Mouse (Mus musculus): ENCODE data around the gene Zic4. TPM values are rescaled to one million over a fixed set of nuclear protein-coding genes. Genes with fewer than 3 reads are reported as not detected.

Gene Zic4
- polyA plus RNA-seq, 1 experiment = not detected

GRCm38 (mm10) chr9:91395066-91395772, 33.0 kb downstream of the Zic4 start:
- DNase-seq = no peak
- Histone ChIP-seq H3K36me3 (ENCODE audit: control insufficient read depth, insufficient read depth, low read length) (no peaks in the 10 kb centered on the region), H3K4me1 (replicated peaks; ENCODE audit: control insufficient read depth, insufficient read depth, low read length) (no peaks in the 10 kb centered on the region), H3K27me3 (ENCODE audit: control insufficient read depth, insufficient read depth, low read length) (0 out of 2 replicates have a peak, but pooled peaks cover 4% of the 10 kb centered on the region), H3K27ac (ENCODE audit: control insufficient read depth, insufficient read depth, low read length) (no peak overlapping the region), H3K4me3 (ENCODE audit: control insufficient read depth, insufficient read depth, low read length) (no peak overlapping the region)
- TF ChIP-seq POLR2A (IDR thresholded peaks at IDR 0.05; ENCODE audit: control insufficient read depth, extremely low read depth, insufficient read depth, low read length, poor library complexity) (no peak), CTCF (IDR thresholded peaks at IDR 0.05; ENCODE audit: borderline replicate concordance, control insufficient read depth, extremely low read depth, insufficient read depth, low read length, poor library complexity) (no peak)
- 18% methylated on average over 14 of the region's 14 CpGs for WGBS

GRCm38 (mm10) chr9:91399976-91400375, 37.8 kb downstream of the Zic4 start:
- no peak for DNase-seq
- H3K27ac ChIP-seq (ENCODE audit: control insufficient read depth, insufficient read depth, low read length) = no peak overlapping the region
- H3K27me3 ChIP-seq (ENCODE audit: control insufficient read depth, insufficient read depth, low read length) = peaks cover 1% of the 10 kb centered on the region; the same call in 1 of the 2 replicates
- TF ChIP-seq POLR2A (IDR thresholded peaks at IDR 0.05; ENCODE audit: control insufficient read depth, extremely low read depth, insufficient read depth, low read length, poor library complexity) (no peak), CTCF (IDR thresholded peaks at IDR 0.05; ENCODE audit: borderline replicate concordance, control insufficient read depth, extremely low read depth, insufficient read depth, low read length, poor library complexity) (no peak)
- no peak overlapping the region for H3K4me3 ChIP-seq (ENCODE audit: control insufficient read depth, insufficient read depth, low read length)
- no peaks in the 10 kb centered on the region for H3K36me3 ChIP-seq (ENCODE audit: control insufficient read depth, insufficient read depth, low read length)
- 28% methylated on average over 7 of the region's 7 CpGs for WGBS
- H3K4me1 ChIP-seq (replicated peaks; ENCODE audit: control insufficient read depth, insufficient read depth, low read length) = no peaks in the 10 kb centered on the region

GRCm38 (mm10) chr9:91400482-91401093, 38.4 kb downstream of the Zic4 start:
- H3K36me3 ChIP-seq (ENCODE audit: control insufficient read depth, insufficient read depth, low read length) = no peaks in the 10 kb centered on the region
- H3K4me3 ChIP-seq (ENCODE audit: control insufficient read depth, insufficient read depth, low read length) = no peak overlapping the region
- H3K4me1 ChIP-seq (replicated peaks; ENCODE audit: control insufficient read depth, insufficient read depth, low read length) = no peaks in the 10 kb centered on the region
- 19% methylated on average over 8 of the region's 8 CpGs for WGBS
- DNase-seq = no peak
- H3K27me3 ChIP-seq (ENCODE audit: control insufficient read depth, insufficient read depth, low read length) = peaks cover 4% of the 10 kb centered on the region
- H3K27ac ChIP-seq (ENCODE audit: control insufficient read depth, insufficient read depth, low read length) = no peak overlapping the region
- TF ChIP-seq POLR2A (IDR thresholded peaks at IDR 0.05; ENCODE audit: control insufficient read depth, extremely low read depth, insufficient read depth, low read length, poor library complexity) (no peak), CTCF (IDR thresholded peaks at IDR 0.05; ENCODE audit: borderline replicate concordance, control insufficient read depth, extremely low read depth, insufficient read depth, low read length, poor library complexity) (no peak)

GRCm38 (mm10) chr9:91401471-91401870, 39.3 kb downstream of the Zic4 start:
- TF ChIP-seq CTCF (IDR thresholded peaks at IDR 0.05; ENCODE audit: borderline replicate concordance, control insufficient read depth, extremely low read depth, insufficient read depth, low read length, poor library complexity) = no peak
- no peak for TF ChIP-seq POLR2A (IDR thresholded peaks at IDR 0.05; ENCODE audit: control insufficient read depth, extremely low read depth, insufficient read depth, low read length, poor library complexity)
- Histone ChIP-seq H3K4me1 (replicated peaks; ENCODE audit: control insufficient read depth, insufficient read depth, low read length) (no peaks in the 10 kb centered on the region), H3K36me3 (ENCODE audit: control insufficient read depth, insufficient read depth, low read length) (no peaks in the 10 kb centered on the region), H3K27ac (ENCODE audit: control insufficient read depth, insufficient read depth, low read length) (no peak overlapping the region), H3K4me3 (ENCODE audit: control insufficient read depth, insufficient read depth, low read length) (no peak overlapping the region), H3K27me3 (ENCODE audit: control insufficient read depth, insufficient read depth, low read length) (peaks cover 12% of the 10 kb centered on the region)
- DNase-seq = no peak
- 8% methylated on average over 10 of the region's 10 CpGs for WGBS

- H3K27me3 ChIP-seq (ENCODE audit: control insufficient read depth, insufficient read depth, low read length) = peaks cover 12% of the 10 kb centered on the region
Measured at GRCm38 (mm10) chr9:91404229-91404628, 42.0 kb downstream of the Zic4 start.

GRCm38 (mm10) chr9:91404905-91405752, 42.9 kb downstream of the Zic4 start:
- WGBS = 4% methylated on average over 27 of the region's 27 CpGs
- H3K27me3 ChIP-seq (ENCODE audit: control insufficient read depth, insufficient read depth, low read length) = peaks cover 12% of the 10 kb centered on the region

More at GRCm38 (mm10) chr9:91404229-91404628, 42.0 kb downstream of the Zic4 start:
- DNase-seq = no peak
- Histone ChIP-seq H3K27ac (ENCODE audit: control insufficient read depth, insufficient read depth, low read length) (no peak overlapping the region), H3K4me1 (replicated peaks; ENCODE audit: control insufficient read depth, insufficient read depth, low read length) (no peaks in the 10 kb centered on the region), H3K4me3 (ENCODE audit: control insufficient read depth, insufficient read depth, low read length) (no peak overlapping the region), H3K36me3 (ENCODE audit: control insufficient read depth, insufficient read depth, low read length) (no peaks in the 10 kb centered on the region)
- WGBS = 9% methylated on average over 13 of the region's 13 CpGs
- TF ChIP-seq CTCF (IDR thresholded peaks at IDR 0.05; ENCODE audit: borderline replicate concordance, control insufficient read depth, extremely low read depth, insufficient read depth, low read length, poor library complexity) (no peak), POLR2A (IDR thresholded peaks at IDR 0.05; ENCODE audit: control insufficient read depth, extremely low read depth, insufficient read depth, low read length, poor library complexity) (no peak)

More at GRCm38 (mm10) chr9:91404905-91405752, 42.9 kb downstream of the Zic4 start:
- Histone ChIP-seq H3K27ac (ENCODE audit: control insufficient read depth, insufficient read depth, low read length) (no peak overlapping the region), H3K4me1 (replicated peaks; ENCODE audit: control insufficient read depth, insufficient read depth, low read length) (no peaks in the 10 kb centered on the region), H3K4me3 (ENCODE audit: control insufficient read depth, insufficient read depth, low read length) (no peak overlapping the region), H3K36me3 (ENCODE audit: control insufficient read depth, insufficient read depth, low read length) (no peaks in the 10 kb centered on the region)
- TF ChIP-seq POLR2A (IDR thresholded peaks at IDR 0.05; ENCODE audit: control insufficient read depth, extremely low read depth, insufficient read depth, low read length, poor library complexity) (no peak), CTCF (IDR thresholded peaks at IDR 0.05; ENCODE audit: borderline replicate concordance, control insufficient read depth, extremely low read depth, insufficient read depth, low read length, poor library complexity) (no peak)
- DNase-seq = no peak
